Mouse (Mus musculus) spleen, embryonic (tissue): ENCODE measurements at regions not wholly inside any gene's neighbourhood (a gene's known extent, or its start where the extent isn't known, plus 50 kb on each side); places are given as distances from the start of the nearest gene placed in this dataset.

Experiments
- CTCF ChIA-PET: fragments of 350-600 bp; sonication (Branson Sonifier 250); formaldehyde crosslinking; loops from one replicate; lab custom pipeline; 2022; lab: Charles Lee

GRCm38 (mm10) chr8:26921531-26922177 is 55.5 kb upstream of the Zfp703 start:
- CTCF ChIA-PET: no interaction called here

- CTCF ChIA-PET: no interaction called here
Measured at GRCm38 (mm10) chr8:26922178-26922540, 55.0 kb upstream of the Zfp703 start.

- CTCF ChIA-PET: no interaction called here
Measured at GRCm38 (mm10) chr8:26923166-26923565, 54.0 kb upstream of the Zfp703 start.
